Mouse (Mus musculus) hindbrain, embryonic 12.5 days (tissue): ENCODE data around the gene Olfr1028. TPM values are rescaled to one million over a fixed set of nuclear protein-coding genes. Genes with fewer than 3 reads are reported as not detected.

Experiments used
- ATAC-seq: fragments of 200-750 bp; cut with Nextera tagmentation; 2 replicates; pipeline ENCODE4 v1.8.0; 2017; ENCODE audit warnings: moderate TSS enrichment; ENCODE audit not compliant: low FRiP score
- H3K27ac ChIP-seq: fragments of 300-500 bp; sonication (generic); 2 replicates; pipeline ENCODE4 v1.5.1; 2016; ENCODE audit warnings: mild to moderate bottlenecking
- H3K27me3 ChIP-seq: fragments of 300-500 bp; sonication (generic); 2 replicates; pipeline ENCODE4 v1.6.1; 2016; ENCODE audit warnings: mild to moderate bottlenecking
- H3K36me3 ChIP-seq: fragments of 300-500 bp; sonication (generic); 2 replicates; pipeline ENCODE4 v1.6.1; 2016; ENCODE audit warnings: mild to moderate bottlenecking
- H3K4me1 ChIP-seq: fragments of 300-500 bp; sonication (generic); 2 replicates; pipeline ENCODE4 v1.6.1; 2016
- H3K4me2 ChIP-seq: fragments of 300-500 bp; sonication (generic); replicated peaks from 2 replicates; pipeline ENCODE4 v1.6.1; 2016; ENCODE audit warnings: mild to moderate bottlenecking
- H3K4me3 ChIP-seq: fragments of 300-500 bp; sonication (generic); 2 replicates; pipeline ENCODE4 v1.5.1; 2016; ENCODE audit warnings: mild to moderate bottlenecking
- H3K9ac ChIP-seq: fragments of 300-500 bp; sonication (generic); 2 replicates; pipeline ENCODE4 v1.6.1; 2016; ENCODE audit warnings: mild to moderate bottlenecking, moderate library complexity
- H3K9me3 ChIP-seq: fragments of 300-500 bp; sonication (generic); replicated peaks from 2 replicates; pipeline ENCODE4 v1.6.1; 2016; ENCODE audit warnings: mild to moderate bottlenecking
- WGBS: fragments of 180-500 bp; shearing (Covaris S2); methylation state at CpG from one replicate; pipeline ENCODE4 v1.1.7; 2016; 5-methylcytosine and 5-hydroxymethylcytosine counted together
- polyA plus RNA-seq: library from polyadenylated mRNA; unstranded; fragments of >200 nt; fragmentation: Nextera tagmentation; extraction: Ambion mirVana; gene quantifications from 2 replicates; pipeline ENCODE4 v1.2.1, GENCODE M21; 2016

Olfr1028 gene
- not detected in 2 replicates for polyA plus RNA-seq

DNA sequence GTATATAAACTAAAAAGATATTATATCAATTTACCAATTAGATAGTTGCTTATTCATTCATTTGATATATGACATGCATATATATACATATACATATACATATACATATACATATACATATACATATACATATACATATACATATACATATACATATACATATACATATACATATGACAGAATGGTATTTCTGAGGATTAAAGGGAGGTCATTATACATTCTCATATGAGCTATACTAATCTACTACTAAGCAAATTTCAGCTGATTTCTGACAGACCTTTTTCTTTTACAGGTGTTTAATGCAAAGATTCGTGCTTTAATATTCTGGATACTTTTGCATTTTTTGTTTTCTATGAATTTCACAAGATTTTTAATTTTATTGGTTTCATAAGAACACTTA, at the start of gene Olfr1028:
TSS of gene Olfr1028 (plus strand) at position 301 of the 400 bp plus-strand sequence.
- H3K4me3 ChIP-seq = no peak within 1 kb of the TSS
- no peaks in the 10 kb centered on the region for H3K9me3 ChIP-seq
- H3K9ac ChIP-seq = no peak within 1 kb of the TSS
- no peak within 1 kb of the TSS for H3K27ac ChIP-seq
- H3K27me3 ChIP-seq = no peaks in the 10 kb centered on the region
- H3K4me2 ChIP-seq = no peak within 1 kb of the TSS
- 86% methylated on average over 1 of the region's 1 CpGs for WGBS
- ATAC-seq = no peak
- H3K36me3 ChIP-seq = no peaks in the 10 kb centered on the region
- H3K4me1 ChIP-seq = no peaks in the 10 kb centered on the region

DNA sequence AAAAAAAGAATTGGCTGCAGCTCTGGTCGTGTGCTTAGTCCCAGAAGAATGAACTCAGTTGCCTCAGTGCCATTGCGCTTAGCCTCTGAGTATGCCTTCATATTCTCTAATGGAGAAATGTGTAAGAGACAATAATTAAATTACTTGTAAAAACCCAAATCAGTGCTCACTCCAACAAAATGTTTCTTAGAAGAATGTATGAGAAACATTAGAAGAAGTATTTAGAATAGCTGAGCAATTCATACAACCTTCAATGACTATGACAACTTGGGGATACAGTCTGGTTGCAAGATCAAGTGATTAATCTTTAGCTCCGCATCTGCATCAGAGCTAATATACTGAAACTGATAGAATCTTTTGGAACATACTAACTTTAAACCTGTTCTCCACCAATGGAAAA, 45.3 kb upstream of the Olfr1028 start, which contains the start of gene Olfr1024:
TSS of gene Olfr1024 (minus strand) at position 101 of the 400 bp plus-strand sequence.
- 82% methylated on average over 3 of the region's 3 CpGs for WGBS
- H3K9ac ChIP-seq = no peak within 1 kb of the TSS
- H3K4me1 ChIP-seq = no peaks in the 10 kb centered on the region
- no peak within 1 kb of the TSS for H3K27ac ChIP-seq
- no peak within 1 kb of the TSS for H3K4me2 ChIP-seq
- H3K27me3 ChIP-seq = no peaks in the 10 kb centered on the region
- H3K4me3 ChIP-seq = no peak within 1 kb of the TSS
- no peaks in the 10 kb centered on the region for H3K9me3 ChIP-seq
- no peak for ATAC-seq
- no peaks in the 10 kb centered on the region for H3K36me3 ChIP-seq

DNA sequence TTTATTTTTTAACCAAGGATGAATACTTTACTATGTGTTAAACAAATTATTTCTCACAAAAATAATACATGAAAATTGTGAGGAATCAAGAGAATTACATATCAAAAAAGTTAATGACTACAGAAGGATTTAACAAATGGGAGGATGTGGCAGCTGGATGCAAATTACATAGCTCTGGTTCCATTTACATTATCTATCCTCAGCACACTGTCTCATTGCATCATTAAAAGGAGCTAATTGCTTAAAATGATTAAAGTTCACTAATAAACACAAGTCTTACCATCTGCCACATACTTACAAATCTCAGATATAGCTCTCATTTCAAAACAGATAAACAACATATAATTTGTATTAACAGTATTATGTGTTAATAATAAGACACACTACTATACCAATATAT, 37.0 kb upstream of the Olfr1028 start:
- no peaks in the 10 kb centered on the region for H3K9me3 ChIP-seq
- no peaks in the 10 kb centered on the region for H3K36me3 ChIP-seq
- H3K4me1 ChIP-seq = no peaks in the 10 kb centered on the region
- H3K9ac ChIP-seq = no peak overlapping the region
- H3K27me3 ChIP-seq = no peaks in the 10 kb centered on the region
- no peak overlapping the region for H3K4me3 ChIP-seq
- no peak for ATAC-seq
- H3K4me2 ChIP-seq = no peak overlapping the region
- no peak overlapping the region for H3K27ac ChIP-seq

DNA sequence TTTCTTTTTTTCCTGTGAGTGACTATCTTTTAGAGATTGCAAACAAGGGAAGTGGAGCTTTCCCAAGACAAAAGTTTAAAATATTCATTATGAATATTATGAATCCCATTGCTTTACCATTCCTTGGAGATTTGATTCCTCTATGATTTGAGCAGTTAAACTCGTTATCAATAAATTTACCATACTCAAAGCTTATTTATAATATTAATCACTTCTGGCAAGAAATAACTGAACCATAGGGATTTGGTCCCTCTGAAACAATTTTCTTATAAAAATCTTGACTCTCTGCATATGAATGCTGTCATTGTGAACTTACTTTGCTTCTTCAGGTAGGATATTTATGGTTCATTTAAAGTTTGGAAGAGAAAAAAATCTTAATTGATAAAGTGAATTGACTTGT, 35.3 kb upstream of the Olfr1028 start, which contains the start of gene Olfr1025-ps1:
TSS of gene Olfr1025-ps1 (plus strand) at position 301 of the 400 bp plus-strand sequence.
- Histone ChIP-seq H3K4me3 (no peak within 1 kb of the TSS), H3K4me1 (no peaks in the 10 kb centered on the region), H3K4me2 (no peak within 1 kb of the TSS), H3K36me3 (no peaks in the 10 kb centered on the region), H3K9ac (no peak within 1 kb of the TSS), H3K9me3 (no peaks in the 10 kb centered on the region), H3K27me3 (no peaks in the 10 kb centered on the region), H3K27ac (no peak within 1 kb of the TSS)
- no peak for ATAC-seq
- 74% methylated on average over 1 of the region's 1 CpGs for WGBS

DNA sequence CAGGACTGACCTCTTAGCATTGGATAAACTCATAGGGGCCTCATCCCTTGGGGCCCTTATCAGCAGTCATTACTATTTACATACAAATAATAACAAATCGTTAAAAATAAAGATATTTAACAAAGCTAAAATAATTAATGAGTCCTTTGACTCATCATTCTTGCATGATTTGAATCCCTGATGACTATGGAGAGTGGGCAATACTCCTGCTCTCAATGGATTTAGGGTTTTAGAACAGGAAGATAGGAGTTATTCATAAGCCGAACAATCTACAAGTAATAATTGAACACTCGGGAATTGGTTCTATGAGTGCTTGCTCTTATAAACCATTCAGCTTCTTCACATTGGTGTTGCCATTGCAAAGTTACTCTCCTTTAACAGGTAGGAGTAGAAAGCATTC, 29.0 kb upstream of the Olfr1028 start, which contains the start of gene Olfr1026:
TSS of gene Olfr1026 (plus strand) at position 301 of the 400 bp plus-strand sequence.
- WGBS = 88% methylated on average over 3 of the region's 3 CpGs
- H3K4me2 ChIP-seq = no peak within 1 kb of the TSS
- no peak for ATAC-seq
- H3K4me3 ChIP-seq = no peak within 1 kb of the TSS
- no peaks in the 10 kb centered on the region for H3K9me3 ChIP-seq
- no peaks in the 10 kb centered on the region for H3K36me3 ChIP-seq
- H3K27me3 ChIP-seq = no peaks in the 10 kb centered on the region
- no peak within 1 kb of the TSS for H3K9ac ChIP-seq
- no peak within 1 kb of the TSS for H3K27ac ChIP-seq
- H3K4me1 ChIP-seq = no peaks in the 10 kb centered on the region

DNA sequence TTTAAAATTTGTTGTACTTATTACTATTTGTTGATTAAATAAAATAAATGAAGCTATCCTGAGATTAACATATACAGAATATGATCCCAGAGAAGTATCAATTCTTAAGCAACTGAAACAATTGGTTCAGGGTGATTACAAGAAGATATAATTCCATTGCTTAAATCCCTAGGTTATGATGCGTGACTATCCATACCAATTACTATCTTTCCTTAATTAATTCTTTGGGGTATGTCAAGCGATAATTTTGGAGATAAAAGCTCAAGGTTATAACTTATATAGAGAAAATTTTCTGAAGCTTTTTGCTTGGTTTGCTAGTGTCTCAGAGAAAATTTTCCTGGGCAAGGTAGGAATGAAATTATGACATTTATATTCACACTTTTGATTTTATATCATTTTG, 23.4 kb downstream of the Olfr1028 start, which contains the start of gene Olfr1029:
TSS of gene Olfr1029 (plus strand) at position 301 of the 400 bp plus-strand sequence.
- Histone ChIP-seq H3K27ac (no peak within 1 kb of the TSS), H3K9ac (no peak within 1 kb of the TSS), H3K27me3 (no peaks in the 10 kb centered on the region), H3K4me1 (no peaks in the 10 kb centered on the region), H3K36me3 (no peaks in the 10 kb centered on the region), H3K4me3 (no peak within 1 kb of the TSS), H3K9me3 (no peaks in the 10 kb centered on the region), H3K4me2 (no peak within 1 kb of the TSS)
- 94% methylated on average over 2 of the region's 2 CpGs for WGBS
- no peak for ATAC-seq

DNA sequence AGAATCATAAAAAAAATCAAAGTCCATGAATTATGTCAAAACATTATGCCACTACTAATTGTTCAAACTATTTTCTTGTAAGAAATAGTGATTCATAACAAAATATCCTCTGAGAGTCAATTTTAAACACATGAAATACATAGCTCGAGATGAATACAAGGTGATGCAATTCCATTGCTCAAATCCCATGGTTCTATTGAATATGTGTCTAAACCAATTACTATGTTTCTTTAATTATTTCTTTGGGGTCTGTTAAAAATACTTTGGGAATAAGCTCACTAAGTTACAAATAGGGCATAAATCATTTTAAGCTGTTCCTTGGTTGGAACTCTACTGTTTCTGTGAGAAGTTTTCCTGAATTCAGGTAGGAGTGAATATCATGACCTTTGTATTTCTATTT, 28.7 kb downstream of the Olfr1028 start, which contains the start of gene Olfr1030:
TSS of gene Olfr1030 (plus strand) at position 301 of the 400 bp plus-strand sequence.
- Histone ChIP-seq H3K27me3 (no peaks in the 10 kb centered on the region), H3K36me3 (no peaks in the 10 kb centered on the region), H3K4me2 (no peak within 1 kb of the TSS), H3K9me3 (no peaks in the 10 kb centered on the region), H3K4me3 (no peak within 1 kb of the TSS), H3K27ac (no peak within 1 kb of the TSS), H3K4me1 (no peaks in the 10 kb centered on the region), H3K9ac (no peak within 1 kb of the TSS)
- no peak for ATAC-seq
- 72% methylated on average over 1 of the region's 1 CpGs for WGBS

DNA sequence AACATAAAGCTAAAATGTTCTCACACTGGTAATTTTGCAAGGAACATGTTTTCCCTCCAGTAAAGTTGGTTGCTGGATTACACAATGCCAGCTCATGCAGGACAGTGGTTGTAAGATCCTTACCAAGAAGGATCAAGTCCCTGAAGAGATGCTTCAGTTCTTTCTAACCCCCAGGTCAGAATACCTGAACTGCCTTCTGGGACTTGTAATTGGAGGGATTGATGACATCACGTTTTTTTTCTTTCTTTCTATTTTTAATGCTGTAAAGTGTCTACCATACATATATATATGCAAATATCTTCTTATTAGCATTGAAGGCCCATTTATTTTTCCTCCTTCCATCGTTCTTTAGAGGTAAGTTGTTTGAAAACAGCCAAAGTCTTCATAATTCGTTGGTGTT, 39.8 kb downstream of the Olfr1028 start, which contains the start of gene Olfr1031:
TSS of gene Olfr1031 (plus strand) at position 301 of the 400 bp plus-strand sequence.
- Histone ChIP-seq H3K9me3 (no peaks in the 10 kb centered on the region), H3K27ac (no peak within 1 kb of the TSS), H3K4me2 (no peak within 1 kb of the TSS), H3K4me1 (no peaks in the 10 kb centered on the region), H3K4me3 (no peak within 1 kb of the TSS), H3K36me3 (no peaks in the 10 kb centered on the region), H3K27me3 (no peaks in the 10 kb centered on the region), H3K9ac (no peak within 1 kb of the TSS)
- ATAC-seq = no peak
- 69% methylated on average over 3 of the region's 3 CpGs for WGBS

Other genes starting within 250 kb of the Olfr1028 start
- not detected in 2 replicates for gene Olfr1009, start 235.0 kb upstream of the Olfr1028 start, polyA plus RNA-seq
- not detected in 2 replicates for gene Olfr1012, start 187.7 kb upstream of the Olfr1028 start, polyA plus RNA-seq
- gene Olfr1013, start 183.3 kb upstream of the Olfr1028 start, polyA plus RNA-seq = not detected in 2 replicates
- gene Olfr1014, start 177.7 kb upstream of the Olfr1028 start, polyA plus RNA-seq = not detected in 2 replicates
- not detected in 2 replicates for gene Olfr1015, start 168.4 kb upstream of the Olfr1028 start, polyA plus RNA-seq
- not detected in 2 replicates for gene Olfr1016, start 147.9 kb upstream of the Olfr1028 start, polyA plus RNA-seq
- gene Olfr1018, start 132.0 kb upstream of the Olfr1028 start, polyA plus RNA-seq = not detected in 2 replicates
- not detected in 2 replicates for gene Olfr1019, start 105.0 kb upstream of the Olfr1028 start, polyA plus RNA-seq
- not detected in 2 replicates for gene Olfr1020, start 103.4 kb upstream of the Olfr1028 start, polyA plus RNA-seq
- gene Olfr1022, start 81.8 kb upstream of the Olfr1028 start, polyA plus RNA-seq = not detected in 2 replicates
- gene Olfr1023, start 64.8 kb upstream of the Olfr1028 start, polyA plus RNA-seq = not detected in 2 replicates
- gene Olfr1024, start 45.4 kb upstream of the Olfr1028 start, polyA plus RNA-seq = not detected in 2 replicates
- not detected in 2 replicates for gene Olfr1025-ps1, start 35.2 kb upstream of the Olfr1028 start, polyA plus RNA-seq
- gene Olfr1026, start 28.9 kb upstream of the Olfr1028 start, polyA plus RNA-seq = not detected in 2 replicates
- not detected in 2 replicates for gene Olfr1029, start 23.5 kb downstream of the Olfr1028 start, polyA plus RNA-seq
- gene Olfr1030, start 28.8 kb downstream of the Olfr1028 start, polyA plus RNA-seq = not detected in 2 replicates
- not detected in 2 replicates for gene Olfr1031, start 39.9 kb downstream of the Olfr1028 start, polyA plus RNA-seq
- not detected in 2 replicates for gene Olfr1032, start 55.1 kb downstream of the Olfr1028 start, polyA plus RNA-seq
- gene Olfr1033, start 70.2 kb downstream of the Olfr1028 start, polyA plus RNA-seq = not detected in 2 replicates
- gene Olfr1034, start 95.4 kb downstream of the Olfr1028 start, polyA plus RNA-seq = not detected in 2 replicates
- gene Olfr1036, start 123.6 kb downstream of the Olfr1028 start, polyA plus RNA-seq = not detected in 2 replicates
- gene Olfr1037, start 136.9 kb downstream of the Olfr1028 start, polyA plus RNA-seq = not detected in 2 replicates
- not detected in 2 replicates for gene Olfr1039, start 185.5 kb downstream of the Olfr1028 start, polyA plus RNA-seq
- not detected in 2 replicates for gene Olfr1040, start 196.3 kb downstream of the Olfr1028 start, polyA plus RNA-seq
- gene Olfr1042, start 211.4 kb downstream of the Olfr1028 start, polyA plus RNA-seq = not detected in 2 replicates
- not detected in 2 replicates for gene Olfr1043, start 217.1 kb downstream of the Olfr1028 start, polyA plus RNA-seq
- not detected in 2 replicates for gene Olfr1044, start 227.4 kb downstream of the Olfr1028 start, polyA plus RNA-seq
- gene Olfr52, start 235.2 kb downstream of the Olfr1028 start, polyA plus RNA-seq = not detected in 2 replicates